Mouse (Mus musculus) heart, adult 2 months (tissue): ENCODE data around the gene Ptprd. TPM values are rescaled to one million over a fixed set of nuclear protein-coding genes. Genes with fewer than 3 reads are reported as not detected.

Experiments
- DNase-seq, 2 experiments: peaks; one replicate each; pipeline ENCODE4 v3.0.0; 2021
- H3K27ac ChIP-seq: fragments of 200-600 bp; 2 replicates; pipeline ENCODE4 v1.8.1; 2022
- H3K27me3 ChIP-seq: fragments of 200-500 bp; 2 replicates; pipeline ENCODE4 v1.6.1; 2012; ENCODE audit warnings: mild to moderate bottlenecking, low read length, inconsistent platforms, mixed read lengths; ENCODE audit not compliant: control insufficient read depth, insufficient read depth
- H3K36me3 ChIP-seq: fragments of 200-500 bp; 2 replicates; pipeline ENCODE4 v1.6.1; 2012; ENCODE audit warnings: low read length, inconsistent platforms; ENCODE audit not compliant: control insufficient read depth, insufficient read depth
- H3K4me1 ChIP-seq: fragments of 200-500 bp; 2 replicates; pipeline ENCODE4 v1.6.1; 2011; ENCODE audit warnings: low read length; ENCODE audit not compliant: control insufficient read depth, insufficient read depth
- H3K4me3 ChIP-seq: fragments of 200-600 bp; 2 replicates; pipeline ENCODE4 v1.8.1; 2022
- H3K79me2 ChIP-seq: fragments of 200-500 bp; replicated peaks from 2 replicates; pipeline ENCODE4 v1.6.1; 2012; ENCODE audit warnings: mild to moderate bottlenecking, inconsistent platforms, low read length, moderate library complexity, mixed read lengths; ENCODE audit not compliant: control insufficient read depth, insufficient read depth
- H3K9ac ChIP-seq: fragments of 200-500 bp; 2 replicates; pipeline ENCODE4 v1.6.1; 2012; ENCODE audit warnings: low read depth, mild to moderate bottlenecking, control low read depth, inconsistent platforms, low read length, mixed read lengths
- CTCF ChIP-seq: fragments of 200-600 bp; IDR thresholded peaks from 2 replicates; pipeline ENCODE4 v1.8.1; 2022; ENCODE audit warnings: antibody characterized with exemption, mild to moderate bottlenecking, moderate library complexity
- EP300 ChIP-seq: fragments of 200-500 bp; IDR thresholded peaks from 2 replicates; pipeline ENCODE4 v1.6.1; 2011; ENCODE audit warnings: low read depth, low read length, control low read depth; ENCODE audit not compliant: insufficient read depth
- POLR2A ChIP-seq: fragments of 200-500 bp; IDR thresholded peaks from 2 replicates; pipeline ENCODE4 v1.6.1; 2011; ENCODE audit warnings: mild to moderate bottlenecking, low read depth, low read length, control low read depth; ENCODE audit not compliant: insufficient read depth
- WGBS: fragments of 180-500 bp; shearing (Covaris S2); methylation state at CpG from one replicate; pipeline ENCODE4 v1.1.7; 2018; 5-methylcytosine and 5-hydroxymethylcytosine counted together
- intact Hi-C: fragments of 180-260 bp; cut with DNase I; formaldehyde crosslinking; loops from one replicate; pipeline ENCODE4 v1.15.1; 2025
- polyA plus RNA-seq: library from polyadenylated mRNA; depleted of rRNA; stranded (reverse); fragments of >200 nt; gene quantifications from 2 replicates; pipeline ENCODE4 v1.2.3, GENCODE M21; 2012
- total RNA-seq, 2 experiments: library from RNA; stranded (reverse); gene quantifications; 2 replicates each; pipeline ENCODE4 v1.2.3; 2021

Gene Ptprd
- total and polyA plus RNA-seq, 3 experiments = 2.7 to 7.0 (median 5.3) TPM

DNA sequence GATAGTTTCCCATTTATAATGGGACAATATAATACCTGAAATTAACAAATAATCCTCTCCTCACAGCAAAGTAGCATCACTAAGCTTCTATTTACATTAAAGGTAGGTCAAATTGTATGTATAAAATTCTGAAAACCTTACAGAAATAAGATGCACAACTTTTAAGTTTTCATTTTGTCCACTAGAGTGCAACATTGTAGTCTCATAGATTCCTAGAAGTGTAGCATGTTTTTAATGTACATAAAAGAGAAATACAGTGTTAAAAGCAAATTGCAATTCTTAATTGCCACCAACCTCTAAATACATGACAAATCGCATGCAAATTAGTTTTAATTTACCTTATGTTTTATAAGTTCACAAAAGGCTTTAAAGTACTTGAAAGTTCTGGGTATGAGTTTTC, 556.1 kb downstream of the Ptprd start:
- no peaks in the 10 kb centered on the region for H3K36me3 ChIP-seq
- no peaks in the 10 kb centered on the region for H3K4me1 ChIP-seq
- H3K4me3 ChIP-seq = no peak overlapping the region
- DNase-seq = no peak
- no peak for TF ChIP-seq EP300
- no peak for TF ChIP-seq POLR2A
- peak; percentile 54 for TF ChIP-seq CTCF
- no peaks in the 10 kb centered on the region for H3K79me2 ChIP-seq
- WGBS = 58% methylated on average over 1 of the region's 1 CpGs
- intact Hi-C loops = no loop called here
- H3K27ac ChIP-seq = no peak overlapping the region
- no peaks in the 10 kb centered on the region for H3K27me3 ChIP-seq
- H3K9ac ChIP-seq = no peak overlapping the region

- H3K27ac ChIP-seq = no peak overlapping the region
- no peak for TF ChIP-seq EP300
- TF ChIP-seq POLR2A = no peak
- no peak for TF ChIP-seq CTCF
- DNase-seq = no peak
- H3K36me3 ChIP-seq = no peaks in the 10 kb centered on the region
- 69% methylated on average over 3 of the region's 3 CpGs for WGBS
- no peak overlapping the region for H3K9ac ChIP-seq
- no peaks in the 10 kb centered on the region for H3K4me1 ChIP-seq
- no peaks in the 10 kb centered on the region for H3K79me2 ChIP-seq
- intact Hi-C loops = no loop called here
- no peaks in the 10 kb centered on the region for H3K27me3 ChIP-seq
- no peak overlapping the region for H3K4me3 ChIP-seq
Observed at GRCm38 (mm10) chr4:77649615-77650325, 562.0 kb downstream of the Ptprd start.

- no peaks in the 10 kb centered on the region for H3K36me3 ChIP-seq
- TF ChIP-seq CTCF = no peak
- no peak for TF ChIP-seq POLR2A
- TF ChIP-seq EP300 = no peak
- no peaks in the 10 kb centered on the region for H3K79me2 ChIP-seq
- 51% methylated on average over 2 of the region's 2 CpGs for WGBS
- no peak overlapping the region for H3K9ac ChIP-seq
- no peaks in the 10 kb centered on the region for H3K4me1 ChIP-seq
- H3K27ac ChIP-seq = no peak overlapping the region
- no peak for DNase-seq
- intact Hi-C loops = no loop called here
- H3K27me3 ChIP-seq = no peaks in the 10 kb centered on the region
- H3K4me3 ChIP-seq = no peak overlapping the region
Observed at GRCm38 (mm10) chr4:77648911-77649310, 562.9 kb downstream of the Ptprd start.

GRCm38 (mm10) chr4:77647451-77648137, 564.2 kb downstream of the Ptprd start:
- no peak for DNase-seq
- no peaks in the 10 kb centered on the region for H3K27me3 ChIP-seq
- 74% methylated on average over 5 of the region's 5 CpGs for WGBS
- no peaks in the 10 kb centered on the region for H3K36me3 ChIP-seq
- intact Hi-C loops = no loop called here
- H3K4me1 ChIP-seq = no peaks in the 10 kb centered on the region
- no peak overlapping the region for H3K9ac ChIP-seq
- no peak overlapping the region for H3K27ac ChIP-seq
- TF ChIP-seq POLR2A (no peak), EP300 (no peak), CTCF (no peak)
- no peaks in the 10 kb centered on the region for H3K79me2 ChIP-seq
- no peak overlapping the region for H3K4me3 ChIP-seq

DNA sequence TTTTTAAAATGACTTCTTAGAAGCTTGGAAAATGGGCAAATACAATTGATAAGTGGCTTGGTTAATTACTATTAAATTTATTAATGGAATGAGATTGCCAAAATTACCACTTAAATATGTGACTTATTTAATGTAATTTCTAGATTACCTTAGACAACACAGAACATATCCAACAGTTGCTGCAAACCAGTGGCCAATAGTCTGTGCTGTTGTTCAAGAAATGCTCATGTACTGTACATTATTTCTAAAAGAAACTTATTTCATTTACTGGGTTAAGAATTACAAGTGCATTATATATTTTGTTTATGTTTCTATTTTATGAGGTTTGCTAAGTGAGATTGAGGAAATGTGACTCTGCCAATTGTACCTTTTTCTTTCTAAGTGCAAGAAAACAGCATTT, 567.3 kb downstream of the Ptprd start:
- no peak overlapping the region for H3K4me3 ChIP-seq
- H3K4me1 ChIP-seq = no peaks in the 10 kb centered on the region
- no peak for DNase-seq
- TF ChIP-seq EP300 (no peak), CTCF (peak; percentile 71)
- H3K27me3 ChIP-seq = no peaks in the 10 kb centered on the region
- H3K79me2 ChIP-seq = no peaks in the 10 kb centered on the region
- H3K9ac ChIP-seq = no peak overlapping the region
- H3K36me3 ChIP-seq = no peaks in the 10 kb centered on the region
- H3K27ac ChIP-seq = no peak overlapping the region
- intact Hi-C loops = loop anchor here (5.0 kb wide), 1 partner anchor 1408 kb away; no protein-coding TSS in a partner anchor

GRCm38 (mm10) chr4:77640022-77640421, 571.7 kb downstream of the Ptprd start:
- 82% methylated on average over 7 of the region's 7 CpGs for WGBS
- Histone ChIP-seq H3K4me3 (no peak overlapping the region), H3K36me3 (no peaks in the 10 kb centered on the region), H3K4me1 (no peaks in the 10 kb centered on the region), H3K27ac (no peak overlapping the region), H3K79me2 (no peaks in the 10 kb centered on the region), H3K27me3 (no peaks in the 10 kb centered on the region), H3K9ac (no peak overlapping the region)
- TF ChIP-seq CTCF (no peak), EP300 (no peak), POLR2A (no peak)
- intact Hi-C loops = loop anchor here (5.0 kb wide), 1 partner anchor 1412 kb away; no protein-coding TSS in a partner anchor
- DNase-seq = no peak
